Mouse (Mus musculus) spleen, postnatal 0 days (tissue): ENCODE results near the gene Cox5b. TPM values are rescaled to one million over a fixed set of nuclear protein-coding genes. Genes with fewer than 3 reads are reported as not detected.

ENCODE experiments used
- polyA plus RNA-seq: library from polyadenylated mRNA; unstranded; fragments of >200 nt; fragmentation: Nextera tagmentation; extraction: Ambion mirVana; gene quantifications from 2 replicates; pipeline ENCODE4 v1.2.1, GENCODE M21; 2015

Cox5b gene
- polyA plus RNA-seq, result 545 and 584 TPM in 2 replicates

GRCm38 (mm10) chr1:36691271-36692155 is at the start of gene Cox5b:
Cox5b (plus strand) TSS chr1:36691449.

GRCm38 (mm10) chr1:36682620-36683355 is 8.5 kb upstream of the Cox5b start, which contains the start of gene Fam178b:
Fam178b (minus strand) TSS chr1:36683183.

GRCm38 (mm10) chr1:36709854-36710280 is 18.6 kb downstream of the Cox5b start, which contains the start of gene 4933424G06Rik:
4933424G06Rik (plus strand) TSS chr1:36710149.

GRCm38 (mm10) chr1:36714311-36714710 is 23.1 kb downstream of the Cox5b start, which contains the start of gene Actr1b:
Actr1b (minus strand) TSS chr1:36714422.

Other genes starting within 250 kb of the Cox5b start
- 14.2 and 15.4 TPM in 2 replicates for gene Lman2l, start 246.2 kb upstream of the Cox5b start, polyA plus RNA-seq
- 4.3 and 6.3 TPM in 2 replicates for gene Cnnm4, start 219.8 kb upstream of the Cox5b start, polyA plus RNA-seq
- 2.0 and 2.8 TPM in 2 replicates for gene Cnnm3, start 179.6 kb upstream of the Cox5b start, polyA plus RNA-seq
- 4.8 and 8.5 TPM in 2 replicates for gene Ankrd23, start 154.6 kb upstream of the Cox5b start, polyA plus RNA-seq
- gene Gm42417, start 152.0 kb upstream of the Cox5b start, polyA plus RNA-seq, result 0.32 TPM in 1 of 2 replicates, not detected in the other
- gene Ankrd39, start 144.0 kb upstream of the Cox5b start, polyA plus RNA-seq, result 10.7 and 15.7 TPM in 2 replicates
- gene Sema4c, start 133.1 kb upstream of the Cox5b start, polyA plus RNA-seq, result 3.9 and 5.1 TPM in 2 replicates
- 0.42 and 0.88 TPM in 2 replicates for gene Fam178b, start 8.3 kb upstream of the Cox5b start, polyA plus RNA-seq
- not detected in 2 replicates for gene 4933424G06Rik, start 18.7 kb downstream of the Cox5b start, polyA plus RNA-seq
- gene Actr1b, start 23.0 kb downstream of the Cox5b start, polyA plus RNA-seq, result 23.0 and 24.7 TPM in 2 replicates
- 0.41 and 0.59 TPM in 2 replicates for gene Zap70, start 70.3 kb downstream of the Cox5b start, polyA plus RNA-seq